26 mouse cellular contexts compared by ENCODE assay signal in the genomic region with DNA sequence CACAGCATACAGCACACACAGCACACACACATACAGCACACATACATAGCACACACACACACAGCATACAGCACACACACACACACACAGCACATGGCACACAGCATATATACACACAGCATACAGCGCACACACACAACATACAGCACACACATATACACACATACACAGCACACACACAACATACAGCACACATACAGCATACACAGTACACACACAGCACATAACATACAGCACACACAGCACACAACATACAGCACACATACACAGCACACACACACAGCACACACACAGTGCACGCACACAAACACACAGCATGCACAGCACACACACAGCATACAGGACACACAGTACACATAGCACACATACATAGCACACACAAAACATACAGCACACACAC.
DNase-seq lines count a peak whose midpoint lies in the region; ATAC-seq and TF ChIP-seq lines count a peak whose summit lies in the region.
"Had no signal": no experiment of that assay in that cellular context is flagged by ENCODE, and none has a peak within 500 bp of the region (broad histone marks: within the 10 kb centered on the region; RNA-seq: fewer than 3 reads in every experiment).

No protein-coding gene starts in this region.

- ATAC-seq in embryonic facial prominence, embryonic 12.5 days (ENCODE audit: insufficient number of reproducible peaks, insufficient read depth, low FRiP score, low TSS enrichment): peak; percentile 69
- peak; percentile 36; the same call in 1 of the 2 replicates for ATAC-seq in liver, embryonic 11.5 days (replicated peaks; ENCODE audit: low FRiP score)
- no peak for ATAC-seq in liver, embryonic 12.5 days
- ATAC-seq in limb, embryonic 11.5 days (ENCODE audit: insufficient number of reproducible peaks, low FRiP score, low TSS enrichment, low read depth): 0 out of 2 replicates have a peak, but pooled peaks have one; percentile 31
- ATAC-seq: forebrain, postnatal 0 days; intestine, postnatal 0 days had no signal

- no peak overlapping the region for H3K9ac ChIP-seq in embryonic facial prominence, embryonic 12.5 days
- H3K9ac ChIP-seq in liver, embryonic 11.5 days (ENCODE audit: low read depth, low read length): no peak overlapping the region
- no peak overlapping the region for H3K9ac ChIP-seq in liver, embryonic 12.5 days
- no peak overlapping the region for H3K9ac ChIP-seq in CH12.LX (ENCODE audit: insufficient read depth, low read depth)
- H3K9ac ChIP-seq in limb, embryonic 11.5 days (ENCODE audit: low read length): no peak overlapping the region
- H3K9ac ChIP-seq: forebrain, postnatal 0 days; heart, embryonic 15.5 days; hindbrain, embryonic 12.5 days; limb, embryonic 12.5 days; midbrain, embryonic 12.5 days; stomach, embryonic 15.5 days had no signal

- H3K36me3 ChIP-seq in embryonic facial prominence, embryonic 12.5 days: no peaks in the 10 kb centered on the region
- no peaks in the 10 kb centered on the region for H3K36me3 ChIP-seq in embryonic facial prominence, embryonic 10.5 days (replicated peaks)
- no peaks in the 10 kb centered on the region for H3K36me3 ChIP-seq in liver, embryonic 11.5 days (ENCODE audit: control insufficient read depth, insufficient read depth, low read length)
- no peaks in the 10 kb centered on the region for H3K36me3 ChIP-seq in liver, embryonic 12.5 days
- no peaks in the 10 kb centered on the region for H3K36me3 ChIP-seq in CH12.LX (replicated peaks in 1 of 2; ENCODE audit: control insufficient read depth in 1 of 2, insufficient read depth in 1 of 2, low read length in 1 of 2)
- no peaks in the 10 kb centered on the region for H3K36me3 ChIP-seq in limb, embryonic 11.5 days (ENCODE audit: control insufficient read depth, insufficient read depth, low read length)
- H3K36me3 ChIP-seq: forebrain, embryonic 10.5 days; heart, embryonic 15.5 days; hindbrain, embryonic 12.5 days; limb, embryonic 12.5 days; midbrain, embryonic 12.5 days; stomach, embryonic 15.5 days had no signal

- TF ChIP-seq POLR2A in CH12.LX (IDR thresholded peaks at IDR 0.05; ENCODE audit: low read depth, low read length): no peak

- no peaks in the 10 kb centered on the region for H3K79me2 ChIP-seq in CH12.LX (replicated peaks; ENCODE audit: control insufficient read depth, extremely low read depth, insufficient read depth, poor library complexity, severe bottlenecking)

- no peak for DNase-seq in embryonic facial prominence, embryonic 10.5 days (ENCODE audit: low spot score)
- DNase-seq in liver, embryonic 11.5 days (ENCODE audit: low spot score): no peak
- no peak for DNase-seq in CH12.LX (ENCODE audit: extremely low read depth)
- DNase-seq in limb, embryonic 11.5 days (ENCODE audit: low spot score): no peak
- no peak for DNase-seq in adrenal gland, adult (ENCODE audit: inconsistent age in 2 of 2, low spot score in 1 of 2)
- DNase-seq: adrenal gland, postnatal 36 days; cerebellum, adult 18-20 months; cerebellum, postnatal 10 days; forebrain, postnatal 0 days; heart, postnatal 36 days; kidney, adult 9 months; kidney, postnatal 10 days; layer of hippocampus, postnatal 36 days; lung, adult 2 months; lung, postnatal 10 days; right cerebral cortex, postnatal 25 days; thymus, postnatal 14 days had no signal

- dilution Hi-C loops in CH12.LX (cut with MboI; ENCODE audit: extremely low pct_ligation_motif_present, extremely low pct_unique_long_range_greater_than_20kb, low sequenced_read_pairs): no loop called here

- TF ChIP-seq RAD21 in CH12.LX (IDR thresholded peaks at IDR 0.05; ENCODE audit: low read depth, low read length): no peak

- in situ Hi-C loops in CH12.LX (cut with MboI; ENCODE audit: low pct_ligation_motif_present, low pct_unique_long_range_greater_than_20kb, low sequenced_read_pairs): no loop called here

- no peaks in the 10 kb centered on the region for H3K4me1 ChIP-seq in embryonic facial prominence, embryonic 12.5 days
- H3K4me1 ChIP-seq in embryonic facial prominence, embryonic 10.5 days: peaks cover 4% of the 10 kb centered on the region
- no peaks in the 10 kb centered on the region for H3K4me1 ChIP-seq in liver, embryonic 11.5 days (replicated peaks; ENCODE audit: control insufficient read depth, insufficient read depth, low read length)
- H3K4me1 ChIP-seq in liver, embryonic 12.5 days: 0 out of 2 replicates have a peak, but pooled peaks cover 3% of the 10 kb centered on the region
- H3K4me1 ChIP-seq in CH12.LX (ENCODE audit: control insufficient read depth in 1 of 2, insufficient read depth in 2 of 2): peaks cover 11 to 14% of the 10 kb centered on the region in 2 experiments
- H3K4me1 ChIP-seq in limb, embryonic 11.5 days (ENCODE audit: control insufficient read depth, insufficient read depth, low read length): no peaks in the 10 kb centered on the region
- H3K4me1 ChIP-seq: limb, embryonic 12.5 days; midbrain, embryonic 12.5 days; stomach, embryonic 15.5 days had no signal

- no peak for TF ChIP-seq EP300 in CH12.LX (IDR thresholded peaks at IDR 0.05; ENCODE audit: low read length)

- no peak overlapping the region for H3K4me2 ChIP-seq in embryonic facial prominence, embryonic 12.5 days (replicated peaks)
- H3K4me2 ChIP-seq in liver, embryonic 11.5 days: no peak overlapping the region
- no peak overlapping the region for H3K4me2 ChIP-seq in liver, embryonic 12.5 days
- no peak overlapping the region for H3K4me2 ChIP-seq in CH12.LX (ENCODE audit: insufficient read depth, low read depth, poor library complexity, severe bottlenecking)
- no peak overlapping the region for H3K4me2 ChIP-seq in limb, embryonic 11.5 days (ENCODE audit: low read depth, severe bottlenecking)
- H3K4me2 ChIP-seq: heart, embryonic 15.5 days; hindbrain, embryonic 12.5 days; limb, embryonic 12.5 days; midbrain, embryonic 12.5 days; stomach, embryonic 15.5 days had no signal

- no peak overlapping the region for H3K4me3 ChIP-seq in embryonic facial prominence, embryonic 12.5 days
- no peak overlapping the region for H3K4me3 ChIP-seq in embryonic facial prominence, embryonic 10.5 days
- H3K4me3 ChIP-seq in liver, embryonic 11.5 days (ENCODE audit: low read depth, low read length): no peak overlapping the region
- no peak overlapping the region for H3K4me3 ChIP-seq in liver, embryonic 12.5 days
- H3K4me3 ChIP-seq in CH12.LX (replicated peaks in 1 of 3; ENCODE audit: low read depth in 2 of 3, low read length in 2 of 3, poor library complexity in 1 of 3): peak overlapping the region in 1 of 3 experiments; percentile 6
- H3K4me3 ChIP-seq in limb, embryonic 11.5 days (ENCODE audit: low read depth, low read length): no peak overlapping the region
- H3K4me3 ChIP-seq: forebrain, embryonic 10.5 days; heart, embryonic 15.5 days; hindbrain, embryonic 12.5 days; limb, embryonic 12.5 days; midbrain, embryonic 12.5 days; stomach, embryonic 15.5 days had no signal

- H3K27me3 ChIP-seq in embryonic facial prominence, embryonic 12.5 days: no peaks in the 10 kb centered on the region
- no peaks in the 10 kb centered on the region for H3K27me3 ChIP-seq in embryonic facial prominence, embryonic 10.5 days (replicated peaks; ENCODE audit: low read depth, poor library complexity, severe bottlenecking)
- no peaks in the 10 kb centered on the region for H3K27me3 ChIP-seq in liver, embryonic 11.5 days (replicated peaks; ENCODE audit: control insufficient read depth, insufficient read depth, low read length)
- no peaks in the 10 kb centered on the region for H3K27me3 ChIP-seq in liver, embryonic 12.5 days (replicated peaks)
- H3K27me3 ChIP-seq in CH12.LX (replicated peaks): no peaks in the 10 kb centered on the region
- H3K27me3 ChIP-seq in limb, embryonic 11.5 days (ENCODE audit: control insufficient read depth, insufficient read depth, low read length): no peaks in the 10 kb centered on the region
- H3K27me3 ChIP-seq: heart, embryonic 15.5 days; hindbrain, embryonic 12.5 days; limb, embryonic 12.5 days; midbrain, embryonic 12.5 days; stomach, embryonic 15.5 days had no signal

- no peaks in the 10 kb centered on the region for H3K9me3 ChIP-seq in embryonic facial prominence, embryonic 12.5 days
- no peaks in the 10 kb centered on the region for H3K9me3 ChIP-seq in embryonic facial prominence, embryonic 10.5 days
- no peaks in the 10 kb centered on the region for H3K9me3 ChIP-seq in liver, embryonic 11.5 days (ENCODE audit: control insufficient read depth, low read length)
- H3K9me3 ChIP-seq in liver, embryonic 12.5 days (replicated peaks): no peaks in the 10 kb centered on the region
- H3K9me3 ChIP-seq in CH12.LX (replicated peaks; ENCODE audit: low read length): no peaks in the 10 kb centered on the region
- H3K9me3 ChIP-seq in limb, embryonic 11.5 days (ENCODE audit: control insufficient read depth, low read length): no peaks in the 10 kb centered on the region
- H3K9me3 ChIP-seq: forebrain, embryonic 10.5 days; heart, embryonic 15.5 days; hindbrain, embryonic 12.5 days; limb, embryonic 12.5 days; midbrain, embryonic 12.5 days; stomach, embryonic 15.5 days had no signal

- 75% methylated on average over 2 of the region's 2 CpGs for WGBS in embryonic facial prominence, embryonic 12.5 days
- WGBS in embryonic facial prominence, embryonic 10.5 days: 77% methylated on average over 2 of the region's 2 CpGs
- 72% methylated on average over 2 of the region's 2 CpGs for WGBS in liver, embryonic 11.5 days
- 68% methylated on average over 2 of the region's 2 CpGs for WGBS in liver, embryonic 12.5 days (ENCODE audit: insufficient replicate concordance)
- WGBS in limb, embryonic 11.5 days: 84% methylated on average over 2 of the region's 2 CpGs

- H3K27ac ChIP-seq in embryonic facial prominence, embryonic 12.5 days: no peak overlapping the region
- no peak overlapping the region for H3K27ac ChIP-seq in embryonic facial prominence, embryonic 10.5 days (replicated peaks)
- H3K27ac ChIP-seq in liver, embryonic 11.5 days (ENCODE audit: low read depth, low read length): no peak overlapping the region
- no peak overlapping the region for H3K27ac ChIP-seq in liver, embryonic 12.5 days
- peak overlapping the region; percentile 23; the same call in 1 of the 2 replicates for H3K27ac ChIP-seq in CH12.LX (ENCODE audit: insufficient read depth, low read depth)
- H3K27ac ChIP-seq in limb, embryonic 11.5 days (replicated peaks; ENCODE audit: low read depth, low read length): no peak overlapping the region
- H3K27ac ChIP-seq: forebrain, embryonic 10.5 days; heart, embryonic 15.5 days; hindbrain, embryonic 12.5 days; limb, embryonic 12.5 days; midbrain, embryonic 12.5 days; stomach, embryonic 15.5 days had no signal

- TF ChIP-seq CTCF in CH12.LX (conservative IDR thresholded peaks at IDR 0.05 in 1 of 2, IDR thresholded peaks at IDR 0.05 in 1 of 2; ENCODE audit: low read depth in 2 of 2, low read length in 2 of 2): no peak

TF ChIP-seq in CH12.LX, 34 proteins besides CTCF, POLR2A, EP300 and RAD21 (continues in another document):
- TF ChIP-seq HCFC1 (IDR thresholded peaks at IDR 0.05; ENCODE audit: low read depth, low read length) (no peak), SMC3 (IDR thresholded peaks at IDR 0.05; ENCODE audit: low read depth, low read length) (no peak), BHLHE40 (IDR thresholded peaks at IDR 0.05; ENCODE audit: low read depth, low read length) (no peak), NELFE (IDR thresholded peaks at IDR 0.05; ENCODE audit: low read depth, low read length) (no peak), CHD2 (IDR thresholded peaks at IDR 0.05; ENCODE audit: low read length) (no peak), IRF4 (IDR thresholded peaks at IDR 0.05; ENCODE audit: low read depth, low read length) (no peak)
